Mouse (Mus musculus) cerebellum, adult 2 months (tissue): ENCODE measurements around the gene Clasp1.

Source experiments
- CTCF ChIP-seq: fragments of 200-500 bp; IDR thresholded peaks from 2 replicates; pipeline ENCODE4 v1.5.1; 2011; ENCODE audit warnings: low read depth, mild to moderate bottlenecking, control low read depth, low read length, moderate library complexity, borderline replicate concordance; ENCODE audit not compliant: insufficient read depth
- POLR2A ChIP-seq: fragments of 200-500 bp; IDR thresholded peaks from 2 replicates; pipeline ENCODE4 v1.6.1; 2011; ENCODE audit warnings: low read length, control low read depth, borderline replicate concordance; ENCODE audit not compliant: insufficient read depth

- TF ChIP-seq POLR2A (no peak), CTCF (no peak)
Observed at GRCm38 (mm10) chr1:118589721-118590120, 200.9 kb downstream of the Clasp1 start.
